Mouse (Mus musculus) liver (tissue): ENCODE measurements around the gene Acvr1.

Source experiments
- DNase-seq: peaks from one replicate; pipeline ENCODE4 v3.0.0-alpha.2; 2020; ENCODE audit warnings: mixed read lengths

The Acvr1 gene

GRCm38 (mm10) chr2:58476956-58477715, 89.8 kb downstream of the Acvr1 start:
- DNase-seq: peak; percentile 75

DNA sequence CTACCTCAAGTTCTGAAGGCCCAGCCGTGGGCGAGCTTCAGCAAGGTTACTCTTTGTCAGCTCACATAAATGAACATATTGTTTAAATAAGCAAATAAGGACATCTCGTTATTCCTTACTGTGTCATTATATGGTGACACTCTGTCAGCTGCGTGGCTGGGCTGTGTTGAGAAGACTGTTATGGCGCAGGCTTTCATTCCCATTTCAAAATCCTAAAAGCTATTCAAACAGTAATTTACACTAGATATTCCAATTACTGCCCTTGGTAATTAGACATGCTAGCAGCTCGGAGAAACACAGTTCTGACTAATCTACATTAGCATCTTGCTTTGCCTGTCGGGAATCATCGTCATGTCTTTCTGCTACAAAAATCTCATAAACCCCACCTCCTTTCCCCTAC, 91.4 kb downstream of the Acvr1 start:
- DNase-seq: no peak

DNA sequence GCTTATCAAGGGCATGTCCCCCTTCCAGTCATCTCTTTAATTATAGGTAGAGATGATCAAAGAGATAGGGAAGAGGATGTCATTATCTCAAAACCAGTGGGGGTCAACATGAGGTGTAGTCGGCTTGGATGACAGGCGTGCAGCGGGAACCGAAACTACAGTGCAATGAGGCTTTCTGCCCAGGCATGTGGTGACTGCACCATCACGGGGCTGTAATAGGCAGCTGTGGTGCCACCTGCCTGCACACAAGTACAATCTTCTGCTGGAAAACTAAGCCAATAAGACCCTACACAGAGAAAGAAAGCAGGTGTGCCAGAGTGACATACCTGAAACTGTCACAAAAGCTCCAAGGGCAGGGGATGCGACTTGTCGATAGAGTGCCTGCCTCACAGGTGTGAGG, 96.7 kb downstream of the Acvr1 start:
- DNase-seq: no peak

DNA sequence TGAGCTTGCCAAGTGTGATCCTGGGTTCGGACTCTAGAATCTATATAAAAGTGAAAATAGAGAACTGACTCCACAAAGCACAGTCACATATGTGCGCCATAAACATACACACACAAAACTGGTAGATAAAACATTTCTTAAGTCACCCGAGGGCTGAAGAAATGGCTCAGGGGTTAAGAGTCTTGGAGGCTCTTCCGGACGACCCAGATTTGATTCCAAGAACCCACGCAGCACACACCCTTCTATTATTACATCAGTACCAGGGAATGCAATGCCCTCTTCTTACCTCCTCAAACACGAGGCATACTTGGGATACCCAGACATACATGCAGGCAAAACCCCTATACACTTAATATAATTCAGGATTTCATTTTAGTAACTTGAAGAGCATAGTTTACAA, 97.1 kb downstream of the Acvr1 start, which contains the start of gene Gm17409:
TSS of gene Gm17409 (plus strand) at position 301 of the 400 bp plus-strand sequence.
- DNase-seq: no peak

DNA sequence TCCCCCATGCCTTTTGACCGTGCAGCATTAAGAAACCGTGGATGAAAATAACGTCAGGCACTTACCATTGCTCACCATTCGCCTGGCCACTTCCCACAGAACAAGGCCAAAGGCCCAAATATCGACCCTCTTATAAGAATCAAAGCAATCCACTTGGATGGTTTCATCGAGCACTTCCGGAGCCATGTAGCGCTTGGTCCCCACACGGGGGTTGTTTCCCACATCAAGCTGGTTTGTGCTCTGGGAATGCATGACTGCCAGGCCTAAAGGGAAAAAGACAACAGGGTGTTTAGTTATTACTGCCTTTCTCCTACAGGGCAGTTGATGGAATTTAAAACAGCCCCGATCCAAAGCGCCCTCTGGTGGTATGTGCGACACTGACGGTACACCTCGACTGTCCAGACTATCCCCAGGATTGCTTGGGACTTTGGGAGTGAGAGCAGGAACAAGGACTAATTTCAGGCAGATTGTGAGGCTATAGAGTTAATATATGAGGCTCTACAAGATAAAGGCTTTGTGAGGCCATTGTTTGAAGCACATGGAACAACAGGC, 108.1 kb downstream of the Acvr1 start:
- DNase-seq: no peak

DNA sequence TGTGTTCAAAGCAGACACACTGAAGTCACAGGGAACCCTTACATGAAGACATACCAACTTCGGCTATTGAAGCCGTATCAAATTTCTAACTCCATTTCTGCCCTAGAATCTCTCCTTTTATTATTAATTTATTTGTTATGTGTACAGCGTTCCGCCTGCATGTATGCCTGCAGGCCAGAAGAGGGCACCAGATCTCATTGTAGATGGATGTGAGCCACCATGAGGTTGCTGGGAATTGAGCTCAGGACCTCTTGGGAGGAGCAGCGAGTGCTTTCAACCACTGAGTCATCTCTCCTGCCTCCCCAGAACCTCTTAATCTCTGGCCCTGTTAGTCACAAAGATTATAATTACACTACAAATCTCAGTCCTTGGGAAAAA, 109.5 kb downstream of the Acvr1 start:
- no peak for DNase-seq

- no peak for DNase-seq
Observed at GRCm38 (mm10) chr2:58456843-58457487, 110.0 kb downstream of the Acvr1 start.

- DNase-seq: no peak
Observed at GRCm38 (mm10) chr2:58454095-58454865, 112.7 kb downstream of the Acvr1 start.

DNA sequence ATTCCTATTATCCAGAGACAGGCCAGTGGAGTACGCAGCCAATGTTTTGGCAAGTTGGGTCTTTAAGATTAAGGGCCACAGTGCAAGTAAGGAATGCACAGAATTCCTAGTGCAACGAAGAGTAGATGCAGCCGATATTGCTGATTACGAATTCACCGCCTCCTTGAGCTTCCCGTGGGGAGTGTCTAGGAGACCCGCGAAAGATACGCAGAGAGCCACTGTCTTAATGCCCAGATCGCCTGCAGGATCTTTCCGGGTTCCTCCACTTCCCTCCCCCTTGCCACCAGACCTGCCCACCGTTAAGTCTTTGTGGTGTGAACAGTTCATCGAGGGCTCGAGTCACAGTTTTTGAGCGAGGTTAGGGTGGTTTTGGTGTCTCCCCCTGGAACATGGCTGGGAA, 120.0 kb downstream of the Acvr1 start:
- DNase-seq: no peak

DNA sequence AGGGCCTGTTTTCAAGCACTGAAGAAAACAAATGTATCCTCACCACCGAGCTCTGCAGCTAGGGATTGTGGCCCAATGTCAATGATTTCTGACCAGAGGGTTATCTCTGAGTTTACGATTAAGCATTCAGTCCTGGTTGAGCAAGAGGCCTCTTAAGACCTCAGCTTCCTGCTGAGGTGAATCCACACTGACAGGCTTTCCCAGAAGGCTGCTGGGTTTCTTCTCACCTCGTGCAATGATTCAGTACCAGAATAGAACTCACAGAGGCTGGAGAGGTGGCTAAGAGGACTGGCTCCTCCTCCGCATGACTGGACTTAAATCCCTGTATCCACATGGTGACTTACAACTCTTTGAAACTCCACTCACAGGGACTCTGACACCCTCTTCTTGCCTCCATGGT, 123.8 kb downstream of the Acvr1 start:
- no peak for DNase-seq

DNA sequence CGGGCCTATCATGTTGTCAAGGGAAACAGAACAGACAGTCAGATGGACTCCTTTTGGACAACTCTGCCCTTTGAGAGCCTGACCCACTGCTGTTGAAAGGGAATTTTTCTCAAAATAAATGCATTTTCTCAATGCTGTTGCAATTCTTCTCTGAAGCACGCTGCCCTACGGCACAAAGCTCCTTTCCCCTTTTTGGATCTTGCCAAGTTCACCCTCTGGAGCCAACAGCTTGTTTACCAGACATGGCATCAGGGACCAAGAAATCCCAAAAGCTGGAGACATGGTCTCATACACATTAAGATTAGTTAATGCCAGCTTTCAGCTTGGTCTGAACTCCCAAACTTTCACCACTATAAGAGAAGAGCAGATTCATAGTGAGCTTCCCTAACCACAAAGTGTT, 130.0 kb downstream of the Acvr1 start:
- DNase-seq: no peak

GRCm38 (mm10) chr2:58435507-58435906, 131.4 kb downstream of the Acvr1 start:
- DNase-seq: no peak

DNA sequence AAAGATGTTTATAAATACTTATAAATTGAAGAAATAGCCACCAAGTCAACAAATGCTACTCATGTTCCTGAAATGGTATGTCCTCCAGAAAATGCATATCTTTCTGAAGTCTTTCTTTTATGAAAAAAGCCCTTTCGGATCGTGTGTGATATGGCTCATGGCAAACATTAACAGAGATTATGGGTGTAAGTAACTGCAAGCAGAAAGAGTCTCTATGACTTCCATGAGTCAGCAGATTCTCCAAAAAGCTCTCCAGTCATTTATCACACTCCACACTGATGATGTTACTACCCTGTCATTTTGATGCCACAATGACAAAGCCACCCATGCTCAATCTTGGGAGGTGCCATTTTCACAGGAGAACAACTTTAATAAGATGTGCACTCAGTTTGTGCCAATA, 132.5 kb downstream of the Acvr1 start:
- DNase-seq: no peak

- DNase-seq: no peak
Observed at GRCm38 (mm10) chr2:58433317-58433716, 133.6 kb downstream of the Acvr1 start.

DNA sequence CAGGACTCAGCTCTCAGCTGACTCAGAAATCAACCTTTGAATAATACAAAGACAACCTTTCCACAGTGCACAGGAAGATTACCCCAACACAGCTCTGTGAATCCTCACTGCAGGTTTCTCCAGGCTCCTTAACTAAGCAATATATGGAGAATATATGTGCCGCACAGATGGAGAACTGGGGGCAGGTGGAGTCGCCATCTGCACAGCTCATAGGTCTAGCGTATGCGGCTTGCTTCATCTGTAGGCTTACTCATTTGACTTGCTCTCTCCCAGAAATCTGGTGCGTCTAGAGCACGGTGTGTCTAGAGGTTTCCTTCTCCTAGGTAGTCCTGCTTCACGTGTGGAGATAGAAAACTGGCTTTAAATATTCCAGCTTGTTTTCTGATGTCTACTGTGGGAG, 134.7 kb downstream of the Acvr1 start:
- DNase-seq: no peak

DNA sequence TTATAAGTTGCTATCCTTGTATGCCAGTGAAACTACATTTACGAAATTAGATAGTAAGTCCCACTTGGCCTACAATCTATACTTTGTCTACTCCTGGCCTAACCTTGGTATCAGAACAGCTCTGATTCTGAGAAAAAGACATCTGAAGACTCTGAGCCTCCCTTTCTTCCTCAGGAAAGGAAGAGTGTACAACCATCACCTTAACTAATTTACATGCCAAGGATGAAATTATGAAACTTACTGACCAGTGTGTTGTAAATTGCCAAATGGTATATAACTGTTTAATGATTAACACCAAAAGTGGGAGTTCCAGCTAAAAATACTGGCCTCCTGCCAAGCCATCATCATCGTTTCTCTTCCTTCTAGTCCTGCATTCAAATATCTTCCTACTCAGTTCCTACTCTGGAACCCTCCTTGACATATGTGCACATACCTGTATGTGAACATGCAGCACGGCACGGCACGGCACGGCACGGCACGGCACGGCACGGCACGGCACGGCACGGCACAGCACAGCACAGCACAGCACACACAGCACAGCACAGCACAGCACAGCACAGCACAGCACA, 141.4 kb downstream of the Acvr1 start:
- no peak for DNase-seq

DNA sequence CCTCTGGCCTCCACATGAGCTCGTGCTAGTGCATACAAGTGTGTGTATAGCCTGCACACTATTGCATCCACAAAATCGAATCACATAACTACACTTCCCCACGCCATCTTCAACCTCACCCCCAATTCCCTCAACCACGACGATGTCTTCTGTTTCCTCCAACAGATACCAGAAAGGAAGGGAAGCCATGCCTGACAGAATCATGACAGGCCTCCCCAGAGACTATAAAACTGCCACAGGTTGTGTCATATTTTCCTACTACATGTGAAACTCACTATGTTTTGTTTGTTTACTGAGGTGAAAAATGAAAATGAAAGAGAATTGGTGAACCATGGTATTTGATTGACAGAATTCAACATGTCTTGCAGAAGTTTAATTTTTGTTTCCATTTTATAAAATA, 143.6 kb downstream of the Acvr1 start:
- no peak for DNase-seq

DNA sequence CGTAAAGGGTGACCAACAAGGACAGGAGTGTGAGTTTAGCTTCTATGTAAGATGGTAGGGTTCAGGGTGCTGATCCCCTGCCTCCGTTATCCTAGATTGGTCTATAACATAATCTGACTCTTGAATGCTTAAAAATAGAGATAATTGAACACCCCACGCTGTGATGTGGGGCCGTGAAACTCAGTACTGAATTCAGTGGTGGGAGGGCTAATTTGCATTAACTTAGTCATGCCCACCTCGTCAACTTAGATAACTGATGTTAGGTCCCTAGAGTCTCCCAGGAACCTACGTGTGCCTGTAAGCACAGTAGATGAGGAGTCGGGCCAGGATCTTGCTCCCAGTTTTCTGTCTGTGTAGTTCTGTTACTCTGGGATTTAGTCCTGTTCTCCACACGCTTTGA, 147.4 kb downstream of the Acvr1 start:
- DNase-seq: no peak

GRCm38 (mm10) chr2:58418109-58418508, 148.8 kb downstream of the Acvr1 start:
- no peak for DNase-seq

DNA sequence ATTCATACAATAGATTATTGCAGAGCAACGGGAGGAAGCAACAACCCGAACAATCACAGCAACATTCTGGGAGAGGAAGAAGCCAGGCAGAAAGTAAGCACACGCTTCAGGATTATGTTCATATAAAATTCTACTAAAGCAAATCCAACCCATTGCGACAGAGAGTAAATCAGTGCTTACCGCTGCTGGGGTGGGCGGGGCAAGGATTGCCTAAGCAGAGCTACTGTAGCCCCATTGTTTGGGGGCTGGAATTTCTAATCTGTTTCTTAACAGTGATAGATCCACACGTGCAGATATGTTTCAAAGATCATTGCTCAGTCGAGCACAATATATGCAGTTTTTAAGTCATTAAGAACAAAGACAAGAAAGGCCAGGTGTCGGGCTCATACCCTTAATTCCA, 149.3 kb downstream of the Acvr1 start:
- DNase-seq: no peak

- DNase-seq: no peak
Observed at GRCm38 (mm10) chr2:58415037-58415436, 151.9 kb downstream of the Acvr1 start.

DNA sequence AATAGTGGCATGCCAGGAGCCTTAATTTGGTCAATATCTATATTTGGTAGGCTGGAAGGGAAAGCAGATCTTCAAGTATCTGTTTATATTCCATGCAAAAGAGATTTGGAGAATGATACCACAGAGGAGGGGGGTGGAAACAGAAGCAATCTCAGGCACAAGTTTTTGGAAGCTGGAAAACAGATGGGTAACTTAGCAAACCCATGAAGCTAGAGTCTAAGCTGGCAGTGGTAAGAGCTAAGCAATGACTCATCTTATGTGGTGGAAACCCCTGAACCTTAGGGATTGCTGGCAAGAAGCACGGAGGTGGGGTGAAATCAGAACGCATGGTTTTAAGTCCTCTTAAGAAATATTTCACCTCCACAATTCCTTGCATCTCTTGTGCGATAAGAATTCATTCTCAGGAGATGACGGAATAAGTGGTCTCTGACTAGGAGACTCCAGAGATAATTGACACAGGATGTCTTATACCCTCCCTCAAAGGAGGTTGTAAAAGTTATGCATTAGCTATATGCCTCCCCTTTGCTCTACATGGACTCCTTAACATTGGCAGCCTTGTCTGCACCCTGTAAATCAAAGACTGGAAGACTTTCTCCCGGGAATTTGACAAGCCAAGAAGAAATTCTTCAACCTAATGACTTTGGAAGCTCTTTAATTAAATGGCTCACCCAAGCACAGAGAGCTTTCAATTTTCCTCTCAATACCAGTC, 157.9 kb downstream of the Acvr1 start:
- no peak for DNase-seq

GRCm38 (mm10) chr2:58403481-58403880, 163.5 kb downstream of the Acvr1 start:
- DNase-seq: no peak
